Mouse (Mus musculus) skeletal muscle tissue, adult 2 months (tissue): ENCODE measurements around the gene Slc38a11.

Source experiments
- DNase-seq: peaks from one replicate; pipeline ENCODE4 v3.0.0-alpha.2; 2012; ENCODE audit warnings: low read depth, low spot score

Gene Slc38a11

GRCm38 (mm10) chr2:65321998-65322754, 41.7 kb downstream of the Slc38a11 start:
- DNase-seq: no peak

- no peak for DNase-seq
Measured at GRCm38 (mm10) chr2:65320975-65321374, 42.9 kb downstream of the Slc38a11 start.

GRCm38 (mm10) chr2:65316721-65317120, 47.1 kb downstream of the Slc38a11 start:
- DNase-seq: no peak

- DNase-seq: no peak
Measured at GRCm38 (mm10) chr2:65311250-65311649, 52.6 kb downstream of the Slc38a11 start.

- DNase-seq: no peak
Measured at GRCm38 (mm10) chr2:65296541-65296940, 67.3 kb downstream of the Slc38a11 start.

- DNase-seq: peak; percentile 21
Measured at GRCm38 (mm10) chr2:65294092-65294491, 69.7 kb downstream of the Slc38a11 start.

GRCm38 (mm10) chr2:65293411-65293810, 70.4 kb downstream of the Slc38a11 start:
- peak; percentile 12 for DNase-seq

GRCm38 (mm10) chr2:65289721-65290120, 74.1 kb downstream of the Slc38a11 start:
- DNase-seq: no peak

GRCm38 (mm10) chr2:65288696-65289095, 75.1 kb downstream of the Slc38a11 start:
- no peak for DNase-seq

- DNase-seq: no peak
Measured at GRCm38 (mm10) chr2:65285380-65285779, 78.5 kb downstream of the Slc38a11 start.

- no peak for DNase-seq
Measured at GRCm38 (mm10) chr2:65282979-65283378, 80.9 kb downstream of the Slc38a11 start.

- no peak for DNase-seq
Measured at GRCm38 (mm10) chr2:65279029-65279690, 84.7 kb downstream of the Slc38a11 start.

GRCm38 (mm10) chr2:65275443-65276061, 88.3 kb downstream of the Slc38a11 start:
- no peak for DNase-seq

- no peak for DNase-seq
Measured at GRCm38 (mm10) chr2:65273910-65274309, 89.9 kb downstream of the Slc38a11 start.

- no peak for DNase-seq
Measured at GRCm38 (mm10) chr2:65268731-65269130, 95.1 kb downstream of the Slc38a11 start.

- DNase-seq: no peak
Measured at GRCm38 (mm10) chr2:65267834-65268233, 96.0 kb downstream of the Slc38a11 start.

- DNase-seq: no peak
Measured at GRCm38 (mm10) chr2:65266576-65267299, 97.1 kb downstream of the Slc38a11 start.
